In genomic region chr4:135167816-135168527, GRCm38 (mm10) we compare ENCODE assay signal across 17 mouse cellular contexts. TPM values are rescaled to one million over a fixed set of nuclear protein-coding genes. Genes with fewer than 3 reads are reported as not detected.
DNase-seq lines count a peak whose midpoint lies in the region; ATAC-seq lines count a peak whose summit lies in the region.
"Had no signal": no experiment of that assay in that cellular context is flagged by ENCODE, and none has a peak within 500 bp of the region (broad histone marks: within the 10 kb centered on the region; RNA-seq: fewer than 3 reads in every experiment).

No protein-coding gene starts in this region.

- DNase-seq in R1 (ENCODE audit: low read depth, low spot score), result peak; percentile 62
- no peak for DNase-seq in limb, embryonic 10.5 days (ENCODE audit: low spot score)
- DNase-seq in adrenal gland, postnatal 4 days (ENCODE audit: low spot score in 2 of 2), result no peak
- DNase-seq in frontal cortex, adult 2 months (ENCODE audit: extremely low spot score in 1 of 2, low spot score in 1 of 2), result no peak
- no peak for DNase-seq in spleen, adult 18-20 months
- DNase-seq: cerebellum, postnatal 25 days; gastrocnemius, postnatal 10 days; heart, adult 2 months; thymus, adult 2 months had no signal

- no peak overlapping the region for H3K4me2 ChIP-seq in kidney, embryonic 14.5 days (replicated peaks; ENCODE audit: low read depth, low read length)
- H3K4me2 ChIP-seq in kidney, embryonic 15.5 days, result no peak overlapping the region
- peak overlapping the region; percentile 15 for H3K4me2 ChIP-seq in liver, embryonic 15.5 days
- H3K4me2 ChIP-seq: embryonic facial prominence, embryonic 15.5 days had no signal

- no peaks in the 10 kb centered on the region for H3K36me3 ChIP-seq in kidney, embryonic 14.5 days (ENCODE audit: control insufficient read depth, insufficient read depth, low read length)
- H3K36me3 ChIP-seq in kidney, embryonic 15.5 days, result no peaks in the 10 kb centered on the region
- H3K36me3 ChIP-seq in limb, embryonic 10.5 days, result no peaks in the 10 kb centered on the region
- H3K36me3 ChIP-seq in liver, embryonic 15.5 days (replicated peaks), result no peaks in the 10 kb centered on the region
- H3K36me3 ChIP-seq: embryonic facial prominence, embryonic 15.5 days had no signal

- H3K9me3 ChIP-seq in kidney, embryonic 14.5 days (ENCODE audit: control insufficient read depth, low read length), result no peaks in the 10 kb centered on the region
- H3K9me3 ChIP-seq in kidney, embryonic 15.5 days (replicated peaks), result no peaks in the 10 kb centered on the region
- H3K9me3 ChIP-seq in limb, embryonic 10.5 days (replicated peaks), result no peaks in the 10 kb centered on the region
- no peaks in the 10 kb centered on the region for H3K9me3 ChIP-seq in liver, embryonic 15.5 days (replicated peaks)
- H3K9me3 ChIP-seq: embryonic facial prominence, embryonic 15.5 days had no signal

- ATAC-seq in kidney, embryonic 14.5 days (ENCODE audit: low FRiP score, low TSS enrichment), result no peak
- no peak for ATAC-seq in kidney, embryonic 15.5 days (replicated peaks; ENCODE audit: low FRiP score)
- peak; percentile 36; the same call in 1 of the 2 replicates for ATAC-seq in liver, embryonic 15.5 days (ENCODE audit: insufficient read depth)
- ATAC-seq: forebrain, embryonic 14.5 days; hindbrain, postnatal 0 days had no signal

- H3K4me1 ChIP-seq in kidney, embryonic 14.5 days (ENCODE audit: control insufficient read depth, insufficient read depth, low read length), result peaks cover 15% of the 10 kb centered on the region; the same call in 1 of the 2 replicates
- peaks cover 41% of the 10 kb centered on the region for H3K4me1 ChIP-seq in kidney, embryonic 15.5 days
- H3K4me1 ChIP-seq in limb, embryonic 10.5 days, result peaks cover 72% of the 10 kb centered on the region
- H3K4me1 ChIP-seq in liver, embryonic 15.5 days (replicated peaks), result peaks cover 47% of the 10 kb centered on the region

- no peak overlapping the region for H3K27ac ChIP-seq in kidney, embryonic 14.5 days (ENCODE audit: low read depth, low read length)
- H3K27ac ChIP-seq in kidney, embryonic 15.5 days, result no peak overlapping the region
- peak overlapping the region; percentile 93 for H3K27ac ChIP-seq in limb, embryonic 10.5 days
- H3K27ac ChIP-seq in liver, embryonic 15.5 days (replicated peaks), result 0 out of 2 replicates have a peak overlapping the region, but pooled peaks have one; percentile 14
- H3K27ac ChIP-seq: embryonic facial prominence, embryonic 15.5 days; heart, adult 2 months; hindbrain, postnatal 0 days; kidney, postnatal 0 days had no signal

- 50% methylated on average over 7 of the region's 7 CpGs for WGBS in kidney, embryonic 14.5 days
- 53% methylated on average over 7 of the region's 7 CpGs for WGBS in kidney, embryonic 15.5 days
- 48% methylated on average over 7 of the region's 7 CpGs for WGBS in limb, embryonic 10.5 days
- WGBS in liver, embryonic 15.5 days (ENCODE audit: insufficient replicate concordance), result 22% methylated on average over 7 of the region's 7 CpGs

- 0 out of 2 replicates have a peak overlapping the region, but pooled peaks have one; percentile 23 for H3K9ac ChIP-seq in kidney, embryonic 14.5 days (ENCODE audit: low read depth, low read length)
- no peak overlapping the region for H3K9ac ChIP-seq in kidney, embryonic 15.5 days
- H3K9ac ChIP-seq in liver, embryonic 15.5 days, result no peak overlapping the region
- H3K9ac ChIP-seq: embryonic facial prominence, embryonic 15.5 days had no signal

- no peak overlapping the region for H3K4me3 ChIP-seq in kidney, embryonic 14.5 days (ENCODE audit: low read length)
- H3K4me3 ChIP-seq in kidney, embryonic 15.5 days (replicated peaks), result no peak overlapping the region
- H3K4me3 ChIP-seq in limb, embryonic 10.5 days, result peak overlapping the region; percentile 48; the same call in 1 of the 2 replicates
- no peak overlapping the region for H3K4me3 ChIP-seq in liver, embryonic 15.5 days (replicated peaks)
- H3K4me3 ChIP-seq: embryonic facial prominence, embryonic 15.5 days; heart, adult 2 months had no signal

- H3K27me3 ChIP-seq in kidney, embryonic 14.5 days (ENCODE audit: control insufficient read depth, insufficient read depth, low read length), result peaks cover 29% of the 10 kb centered on the region
- H3K27me3 ChIP-seq in kidney, embryonic 15.5 days, result peaks cover 88% of the 10 kb centered on the region
- H3K27me3 ChIP-seq in limb, embryonic 10.5 days (ENCODE audit: low read depth, poor library complexity, severe bottlenecking), result peaks cover 100% of the 10 kb centered on the region
- H3K27me3 ChIP-seq in liver, embryonic 15.5 days, result peaks cover 37% of the 10 kb centered on the region

RNA-seq across cellular contexts. Expression of gene Runx3, which starts 47.5 kb away (rescaled TPM):
- polyA plus RNA-seq in kidney, embryonic 14.5 days (2014; fragmentation: Nextera tagmentation; extraction: Ambion mirVana), result 0.11 TPM in 1 of 2 replicates, not detected in the other
- polyA plus RNA-seq in kidney, embryonic 15.5 days (2015; fragmentation: Nextera tagmentation; extraction: Ambion mirVana), result 0.04 and 0.19 TPM in 2 replicates
- polyA plus RNA-seq in limb, embryonic 10.5 days (2016; fragmentation: Nextera tagmentation; extraction: Ambion mirVana), result 0.05 and 0.08 TPM in 2 replicates
- polyA plus RNA-seq in liver, embryonic 15.5 days (2015; fragmentation: Nextera tagmentation; extraction: Ambion mirVana), result 0.60 and 0.75 TPM in 2 replicates
- total RNA-seq in adrenal gland, postnatal 4 days (2021), result 1 to 10 TPM; 1.3 to 1.7 TPM
- 0.69 TPM in 1 of 2 replicates, not detected in the other for polyA plus RNA-seq in frontal cortex, adult 2 months (2012; rRNA removed)
- total RNA-seq: hindbrain, postnatal 0 days; left cerebral cortex, postnatal 14 days had no signal
- polyA plus RNA-seq: forebrain, embryonic 14.5 days; hindbrain, postnatal 0 days had no signal

Comparison
In these comparisons a context has a peak if more than half of its experiments do, and no peak if none do; other contexts are left out.
1. H3K27ac ChIP-seq: peak in limb, embryonic 10.5 days (single experiment) and liver, embryonic 15.5 days (single experiment); none in kidney, embryonic 14.5 days (single experiment) and kidney, embryonic 15.5 days (single experiment).